Mouse (Mus musculus) kidney, embryonic 15.5 days (tissue): ENCODE measurements around the gene Ndufaf8. TPM values are rescaled to one million over a fixed set of nuclear protein-coding genes. Genes with fewer than 3 reads are reported as not detected.

Experiments used
- ATAC-seq: fragments of 200-750 bp; cut with Nextera tagmentation; replicated peaks from 2 replicates; pipeline ENCODE4 v1.8.0; 2017; ENCODE audit warnings: moderate TSS enrichment; ENCODE audit not compliant: low FRiP score
- H3K27ac ChIP-seq: fragments of 300-500 bp; sonication (generic); 2 replicates; pipeline ENCODE4 v1.5.1; 2015; ENCODE audit warnings: mild to moderate bottlenecking, inconsistent platforms
- H3K27me3 ChIP-seq: fragments of 300-500 bp; sonication (generic); 2 replicates; pipeline ENCODE4 v1.6.1; 2015; ENCODE audit warnings: inconsistent platforms
- H3K36me3 ChIP-seq: fragments of 300-500 bp; sonication (generic); 2 replicates; pipeline ENCODE4 v1.6.1; 2015; ENCODE audit warnings: inconsistent platforms
- H3K4me1 ChIP-seq: fragments of 300-500 bp; sonication (generic); 2 replicates; pipeline ENCODE4 v1.6.1; 2015; ENCODE audit warnings: inconsistent platforms
- H3K4me2 ChIP-seq: fragments of 300-500 bp; sonication (generic); 2 replicates; pipeline ENCODE4 v1.6.1; 2015; ENCODE audit warnings: moderate library complexity, mild to moderate bottlenecking, inconsistent platforms
- H3K4me3 ChIP-seq: fragments of 300-500 bp; sonication (generic); replicated peaks from 2 replicates; pipeline ENCODE4 v1.5.1; 2015; ENCODE audit warnings: mild to moderate bottlenecking, inconsistent platforms
- H3K9ac ChIP-seq: fragments of 300-500 bp; sonication (generic); 2 replicates; pipeline ENCODE4 v1.6.1; 2015; ENCODE audit warnings: mild to moderate bottlenecking, inconsistent platforms
- H3K9me3 ChIP-seq: fragments of 300-500 bp; sonication (generic); replicated peaks from 2 replicates; pipeline ENCODE4 v1.6.1; 2016; ENCODE audit warnings: inconsistent platforms
- WGBS: fragments of 180-500 bp; shearing (Covaris S2); methylation state at CpG from one replicate; pipeline ENCODE4 v1.1.7; 2015; ENCODE audit warnings: mixed read lengths; 5-methylcytosine and 5-hydroxymethylcytosine counted together
- microRNA-seq: library from miRNA; unstranded; fragments of <30 nt; microRNA quantifications from one replicate; pipeline ENCODE4, GENCODE M21; 2016
- polyA plus RNA-seq: library from polyadenylated mRNA; unstranded; fragments of >200 nt; fragmentation: Nextera tagmentation; extraction: Ambion mirVana; gene quantifications from 2 replicates; pipeline ENCODE4 v1.2.1, GENCODE M21; 2015

Gene Ndufaf8
- polyA plus RNA-seq, 1 experiment from 2014 or later: 90.1 TPM

GRCm38 (mm10) chr11:120140255-120140654, 41.5 kb downstream of the Ndufaf8 start:
- Histone ChIP-seq H3K4me3 (no peak overlapping the region), H3K4me1 (peaks cover 61% of the 10 kb centered on the region), H3K9me3 (no peaks in the 10 kb centered on the region), H3K27ac (no peak overlapping the region), H3K27me3 (no peaks in the 10 kb centered on the region), H3K36me3 (peaks cover 25% of the 10 kb centered on the region), H3K4me2 (no peak overlapping the region), H3K9ac (no peak overlapping the region)
- 72% methylated on average over 6 of the region's 6 CpGs for WGBS
- ATAC-seq: no peak

- Histone ChIP-seq H3K9me3 (no peaks in the 10 kb centered on the region), H3K9ac (no peak overlapping the region), H3K4me3 (no peak overlapping the region), H3K4me2 (no peak overlapping the region), H3K36me3 (peaks cover 22% of the 10 kb centered on the region), H3K27ac (peak overlapping the region; percentile 83), H3K4me1 (peaks cover 60% of the 10 kb centered on the region), H3K27me3 (no peaks in the 10 kb centered on the region)
- 52% methylated on average over 3 of the region's 3 CpGs for WGBS
- peak; percentile 41; the same call in 1 of the 2 replicates for ATAC-seq
Observed at GRCm38 (mm10) chr11:120142601-120143051, 43.9 kb downstream of the Ndufaf8 start.

GRCm38 (mm10) chr11:120143708-120144497, 45.2 kb downstream of the Ndufaf8 start:
- H3K4me3 ChIP-seq: no peak overlapping the region
- H3K27me3 ChIP-seq: no peaks in the 10 kb centered on the region
- peak; percentile 69 for ATAC-seq
- H3K9me3 ChIP-seq: no peaks in the 10 kb centered on the region
- H3K27ac ChIP-seq: peak overlapping the region; percentile 83
- peaks cover 63% of the 10 kb centered on the region for H3K4me1 ChIP-seq
- H3K36me3 ChIP-seq: peaks cover 22% of the 10 kb centered on the region
- H3K9ac ChIP-seq: 0 out of 2 replicates have a peak overlapping the region, but pooled peaks have one; percentile 22
- WGBS: 37% methylated on average over 13 of the region's 13 CpGs
- no peak overlapping the region for H3K4me2 ChIP-seq

GRCm38 (mm10) chr11:120148201-120148855, 49.6 kb downstream of the Ndufaf8 start:
- WGBS: 67% methylated on average over 8 of the region's 8 CpGs
- no peak overlapping the region for H3K4me2 ChIP-seq
- no peak overlapping the region for H3K9ac ChIP-seq
- H3K27ac ChIP-seq: peak overlapping the region; percentile 59
- H3K9me3 ChIP-seq: no peaks in the 10 kb centered on the region
- peaks cover 6% of the 10 kb centered on the region; the same call in 1 of the 2 replicates for H3K36me3 ChIP-seq
- H3K4me3 ChIP-seq: no peak overlapping the region
- no peak for ATAC-seq
- peaks cover 62% of the 10 kb centered on the region for H3K4me1 ChIP-seq
- H3K27me3 ChIP-seq: no peaks in the 10 kb centered on the region

- peaks cover 49% of the 10 kb centered on the region for H3K4me1 ChIP-seq
- H3K9ac ChIP-seq: peak overlapping the region; percentile 84; the same call in 1 of the 2 replicates
- H3K4me2 ChIP-seq: peak overlapping the region; percentile 80
- H3K9me3 ChIP-seq: no peaks in the 10 kb centered on the region
- ATAC-seq: no peak
- H3K36me3 ChIP-seq: peaks cover 11% of the 10 kb centered on the region; the same call in 1 of the 2 replicates
- 37% methylated on average over 6 of the region's 6 CpGs for WGBS
- H3K4me3 ChIP-seq: peak overlapping the region; percentile 68
- peak overlapping the region; percentile 88 for H3K27ac ChIP-seq
- H3K27me3 ChIP-seq: no peaks in the 10 kb centered on the region
Observed at GRCm38 (mm10) chr11:120149510-120150200, 50.9 kb downstream of the Ndufaf8 start.

Small RNA genes within 50 kb of the gene (microRNA-seq; reads per million reads assigned to microRNA genes)
- gene Gm25948: not detected

Other genes starting within 250 kb of the Ndufaf8 start
- gene Chmp6, start 185.5 kb upstream of the Ndufaf8 start, polyA plus RNA-seq: 94.1 and 101 TPM in 2 replicates
- 20.8 and 22.3 TPM in 2 replicates for gene Baiap2, start 156.2 kb upstream of the Ndufaf8 start, polyA plus RNA-seq
- 2.4 and 3.2 TPM in 2 replicates for gene Aatk, start 51.8 kb upstream of the Ndufaf8 start, polyA plus RNA-seq
- gene Cep131, start 12.1 kb upstream of the Ndufaf8 start, polyA plus RNA-seq: 23.7 and 27.7 TPM in 2 replicates
- gene Tepsin, start 197 bp upstream of the Ndufaf8 start, polyA plus RNA-seq: 19.5 and 22.4 TPM in 2 replicates
- 109 and 115 TPM in 2 replicates for gene Slc38a10, start 52.4 kb downstream of the Ndufaf8 start, polyA plus RNA-seq
- 11.8 and 14.1 TPM in 2 replicates for gene Bahcc1, start 134.0 kb downstream of the Ndufaf8 start, polyA plus RNA-seq
- 2,367 and 2,520 TPM in 2 replicates for gene Actg1, start 249.6 kb downstream of the Ndufaf8 start, polyA plus RNA-seq